Mouse (Mus musculus) embryo, embryonic 11.5 days (tissue): ENCODE results near the gene Pfdn5.

ENCODE experiments used
- DNase-seq: peaks from one replicate; pipeline ENCODE4 v3.0.0-alpha.2; 2012; ENCODE audit warnings: low read depth, low spot score

Pfdn5 gene

DNA sequence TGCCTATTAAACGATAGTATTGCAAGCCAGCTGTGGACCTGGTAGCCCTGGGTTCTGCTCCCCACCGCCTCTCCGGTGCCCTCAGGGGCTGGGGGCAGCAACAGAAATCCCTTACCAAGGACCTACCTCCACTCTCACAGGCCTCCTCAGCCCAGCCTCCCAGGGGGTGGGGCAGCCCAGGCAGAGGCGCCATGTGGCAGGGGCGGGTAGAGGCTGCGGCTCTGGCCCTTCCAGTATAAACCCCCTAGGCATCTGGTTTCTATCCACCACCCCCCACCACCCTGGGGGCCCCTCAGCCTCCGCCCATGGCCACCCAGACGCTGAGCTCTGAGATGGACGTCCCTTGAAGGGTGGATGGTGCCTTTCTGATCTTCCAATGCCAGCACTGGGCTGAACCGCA is 44.8 kb downstream of the Pfdn5 start:
- DNase-seq: no peak

DNA sequence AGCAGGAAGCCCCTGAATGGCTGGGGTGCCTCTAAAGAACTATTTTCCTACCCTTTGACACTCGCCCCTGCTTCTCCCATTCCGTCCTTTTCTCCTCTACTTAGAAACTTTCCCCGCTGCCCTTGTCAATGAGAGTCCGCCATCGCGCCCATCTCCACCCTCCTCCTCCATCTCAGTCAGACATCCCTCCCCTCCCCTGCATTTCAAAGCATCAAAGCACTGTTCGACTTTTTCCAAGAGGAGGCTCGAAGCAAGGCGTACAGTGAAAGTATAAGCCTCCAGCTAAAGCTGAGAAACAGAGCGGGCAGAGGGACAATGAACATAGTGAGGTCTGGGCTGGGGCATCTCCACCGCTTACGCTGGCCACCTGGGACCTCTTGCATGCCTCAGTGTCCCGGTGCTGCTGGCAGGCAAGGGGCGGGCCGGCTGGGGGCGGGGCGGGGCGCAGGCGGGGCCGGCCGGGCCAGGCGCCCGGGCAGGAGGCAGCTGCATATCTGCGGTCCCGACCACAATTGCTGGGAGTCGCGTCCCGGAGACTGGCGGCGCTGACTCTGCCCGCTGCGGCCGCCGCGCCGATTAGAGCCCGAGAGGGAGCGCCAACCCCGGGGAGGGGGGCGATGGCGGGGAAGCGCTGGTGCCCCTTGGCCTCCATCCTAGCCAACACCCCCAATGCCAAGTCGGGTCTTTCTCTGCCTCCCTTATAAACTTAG is 50.7 kb downstream of the Pfdn5 start:
- DNase-seq: no peak

DNA sequence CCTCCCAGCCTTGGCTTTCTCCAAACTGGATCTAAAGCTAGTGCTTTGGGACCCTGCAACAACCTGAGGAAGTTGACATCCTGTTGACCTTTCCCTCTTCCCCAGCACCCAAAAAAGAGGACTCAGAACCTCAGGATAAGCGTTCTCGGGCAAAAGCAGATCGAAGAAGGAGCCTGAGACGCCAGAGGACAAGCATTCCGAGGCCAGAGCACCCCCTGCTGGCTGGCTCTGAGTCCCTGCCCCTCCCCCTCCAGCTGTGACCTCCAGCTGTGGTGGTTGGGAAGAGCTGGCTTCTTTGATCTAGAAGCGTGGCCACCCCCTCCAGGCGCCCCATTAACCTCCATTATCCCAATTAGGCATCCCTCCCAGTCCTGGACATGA is 51.2 kb downstream of the Pfdn5 start:
- peak; percentile 81 for DNase-seq

DNA sequence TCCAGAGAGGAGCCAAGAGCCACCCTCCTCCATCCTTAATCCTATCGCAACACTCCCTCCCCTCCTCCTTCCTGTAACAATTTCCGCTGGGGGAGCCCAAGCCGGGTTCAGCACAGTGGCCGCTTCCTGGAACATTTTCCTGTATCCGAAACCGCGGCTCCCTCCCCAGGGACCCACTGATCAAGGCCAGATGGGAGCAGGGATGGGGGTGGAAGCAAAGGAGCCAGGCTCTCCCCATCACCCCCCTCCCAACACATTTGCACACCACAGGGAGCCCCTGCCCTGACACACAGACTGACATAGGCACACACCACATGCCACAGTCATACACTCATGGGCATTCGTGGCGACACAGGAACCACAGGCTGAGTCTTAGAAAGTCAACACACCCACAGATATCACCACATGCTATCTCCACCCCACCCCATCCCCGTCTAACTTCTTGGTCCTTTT is 51.9 kb downstream of the Pfdn5 start:
- no peak for DNase-seq
